In genomic region chr4:45526846-45527561, GRCm38 (mm10) we compare ENCODE assay signal across 9 mouse cellular contexts. TPM values are rescaled to one million over a fixed set of nuclear protein-coding genes. Genes with fewer than 3 reads are reported as not detected.
DNase-seq lines count a peak whose midpoint lies in the region; ATAC-seq and TF ChIP-seq lines count a peak whose summit lies in the region.
"Had no signal": no experiment of that assay in that cellular context is flagged by ENCODE, and none has a peak within 500 bp of the region (broad histone marks: within the 10 kb centered on the region; RNA-seq: fewer than 3 reads in every experiment).

No protein-coding gene starts in this region.

- no peak for ATAC-seq in lung, postnatal 0 days
- no peak for ATAC-seq in forebrain, embryonic 16.5 days
- no peak for ATAC-seq in liver, embryonic 12.5 days
- ATAC-seq in stomach, embryonic 15.5 days (ENCODE audit: insufficient read depth, low FRiP score, low read depth) = no peak

- peak overlapping the region; percentile 81 for H3K4me2 ChIP-seq in lung, postnatal 0 days (replicated peaks; ENCODE audit: low read depth, low read length)
- H3K4me2 ChIP-seq in forebrain, embryonic 16.5 days (ENCODE audit: low read length) = peak overlapping the region; percentile 66
- H3K4me2 ChIP-seq in liver, embryonic 12.5 days = peak overlapping the region; percentile 95
- peak overlapping the region; percentile 99 for H3K4me2 ChIP-seq in stomach, embryonic 15.5 days

- no peak overlapping the region for H3K27ac ChIP-seq in lung, postnatal 0 days (ENCODE audit: low read length)
- no peak overlapping the region for H3K27ac ChIP-seq in forebrain, embryonic 16.5 days (ENCODE audit: low read length)
- peak overlapping the region; percentile 32 for H3K27ac ChIP-seq in liver, embryonic 12.5 days
- no peak overlapping the region for H3K27ac ChIP-seq in stomach, embryonic 15.5 days
- H3K27ac ChIP-seq: macrophage had no signal

- no peak for DNase-seq in lung, postnatal 0 days (ENCODE audit: low spot score)
- DNase-seq in lung, postnatal 36 days = no peak
- no peak for DNase-seq in layer of hippocampus, adult 9-10 months (ENCODE audit: low spot score)
- no peak for DNase-seq in embryo, embryonic 9.5 days (ENCODE audit: extremely low spot score)
- no peak for DNase-seq in gastrocnemius, postnatal 25 days

- H3K4me3 ChIP-seq in lung, postnatal 0 days (ENCODE audit: low read depth, low read length) = no peak overlapping the region
- peak overlapping the region; percentile 75 for H3K4me3 ChIP-seq in forebrain, embryonic 16.5 days (replicated peaks; ENCODE audit: low read length)
- H3K4me3 ChIP-seq in liver, embryonic 12.5 days = peak overlapping the region; percentile 77
- peak overlapping the region; percentile 75; the same call in 1 of the 2 replicates for H3K4me3 ChIP-seq in stomach, embryonic 15.5 days (replicated peaks)

- no peaks in the 10 kb centered on the region for H3K27me3 ChIP-seq in lung, postnatal 0 days (replicated peaks; ENCODE audit: insufficient read depth, low read length)
- no peaks in the 10 kb centered on the region for H3K27me3 ChIP-seq in forebrain, embryonic 16.5 days (replicated peaks; ENCODE audit: control insufficient read depth, insufficient read depth, low read length)
- H3K27me3 ChIP-seq in liver, embryonic 12.5 days (replicated peaks) = peaks cover 8% of the 10 kb centered on the region; the same call in 1 of the 2 replicates
- no peaks in the 10 kb centered on the region for H3K27me3 ChIP-seq in stomach, embryonic 15.5 days (replicated peaks)

- no peak; the same call in 1 of the 2 replicates for TF ChIP-seq EP300 in lung, postnatal 0 days (IDR thresholded peaks at IDR 0.05)

- TF ChIP-seq CTCF in lung, postnatal 0 days (IDR thresholded peaks at IDR 0.05) = no peak

- H3K9me3 ChIP-seq in lung, postnatal 0 days (ENCODE audit: low read length) = no peaks in the 10 kb centered on the region
- no peaks in the 10 kb centered on the region for H3K9me3 ChIP-seq in forebrain, embryonic 16.5 days (ENCODE audit: control insufficient read depth, low read length)
- H3K9me3 ChIP-seq in liver, embryonic 12.5 days (replicated peaks) = no peaks in the 10 kb centered on the region
- no peaks in the 10 kb centered on the region for H3K9me3 ChIP-seq in stomach, embryonic 15.5 days

- H3K36me3 ChIP-seq in lung, postnatal 0 days (ENCODE audit: insufficient read depth, low read length) = no peaks in the 10 kb centered on the region
- no peaks in the 10 kb centered on the region for H3K36me3 ChIP-seq in forebrain, embryonic 16.5 days (ENCODE audit: control insufficient read depth, insufficient read depth)
- H3K36me3 ChIP-seq in liver, embryonic 12.5 days = peaks cover 44% of the 10 kb centered on the region
- H3K36me3 ChIP-seq in stomach, embryonic 15.5 days = peaks cover 4% of the 10 kb centered on the region; the same call in 1 of the 2 replicates

- WGBS in lung, postnatal 0 days = 84% methylated on average over 2 of the region's 2 CpGs
- WGBS in forebrain, embryonic 16.5 days = 55% methylated on average over 2 of the region's 2 CpGs
- WGBS in liver, embryonic 12.5 days (ENCODE audit: insufficient replicate concordance) = 90% methylated on average over 2 of the region's 2 CpGs
- 80% methylated on average over 2 of the region's 2 CpGs for WGBS in stomach, embryonic 15.5 days

- H3K4me1 ChIP-seq in lung, postnatal 0 days (ENCODE audit: insufficient read depth, low read depth, low read length) = peaks cover 20% of the 10 kb centered on the region
- peaks cover 57% of the 10 kb centered on the region for H3K4me1 ChIP-seq in forebrain, embryonic 16.5 days (replicated peaks; ENCODE audit: control insufficient read depth, insufficient read depth, low read length)
- H3K4me1 ChIP-seq in liver, embryonic 12.5 days = peaks cover 83% of the 10 kb centered on the region
- H3K4me1 ChIP-seq in stomach, embryonic 15.5 days = peaks cover 35% of the 10 kb centered on the region

- H3K9ac ChIP-seq in lung, postnatal 0 days (replicated peaks; ENCODE audit: low read depth) = no peak overlapping the region
- no peak overlapping the region for H3K9ac ChIP-seq in forebrain, embryonic 16.5 days (replicated peaks; ENCODE audit: low read depth, low read length)
- peak overlapping the region; percentile 92 for H3K9ac ChIP-seq in liver, embryonic 12.5 days
- no peak overlapping the region for H3K9ac ChIP-seq in stomach, embryonic 15.5 days

RNA-seq across cellular contexts. Expression of gene Shb, which starts 5.3 kb away (rescaled TPM):
- 7.1 and 8.8 TPM in 2 replicates for polyA plus RNA-seq in lung, postnatal 0 days (2015; fragmentation: Nextera tagmentation; extraction: Ambion mirVana)
- polyA plus RNA-seq in forebrain, embryonic 16.5 days (2015; fragmentation: Nextera tagmentation; extraction: Ambion mirVana) = 5.8 and 7.0 TPM in 2 replicates
- polyA plus RNA-seq in liver, embryonic 12.5 days (2016; fragmentation: Nextera tagmentation; extraction: Ambion mirVana) = 8.7 and 9.9 TPM in 2 replicates
- 5.4 and 5.8 TPM in 2 replicates for polyA plus RNA-seq in stomach, embryonic 15.5 days (2015; fragmentation: Nextera tagmentation; extraction: Ambion mirVana)
- 1 to 10 TPM; 5.4 to 8.0 TPM for total RNA-seq in gastrocnemius, postnatal 25 days (2021)
